Mouse (Mus musculus) neural tube, embryonic 12.5 days (tissue): ENCODE data around the gene Cfap99. TPM values are rescaled to one million over a fixed set of nuclear protein-coding genes. Genes with fewer than 3 reads are reported as not detected.

Experiments used
- polyA plus RNA-seq: library from polyadenylated mRNA; unstranded; fragments of >200 nt; fragmentation: Nextera tagmentation; extraction: Ambion mirVana; gene quantifications from 2 replicates; pipeline ENCODE4 v1.2.1, GENCODE M21; 2016

The Cfap99 gene
- polyA plus RNA-seq, 1 experiment from 2014 or later, result not detected

Other genes with a start within 250 kb of the Cfap99 start
- gene Poln, start 119.2 kb upstream of the Cfap99 start, polyA plus RNA-seq, result 0.31 and 0.61 TPM in 2 replicates
- gene Haus3, start 119.1 kb upstream of the Cfap99 start, polyA plus RNA-seq, result 28.7 and 31.6 TPM in 2 replicates
- 29.2 and 35.6 TPM in 2 replicates for gene Mxd4, start 100.9 kb upstream of the Cfap99 start, polyA plus RNA-seq
- 4.5 and 5.2 TPM in 2 replicates for gene Zfyve28, start 151 bp upstream of the Cfap99 start, polyA plus RNA-seq
- 159 TPM in 2 replicates for gene Rnf4, start 47.7 kb downstream of the Cfap99 start, polyA plus RNA-seq
- 14.1 and 17.0 TPM in 2 replicates for gene Fam193a, start 81.3 kb downstream of the Cfap99 start, polyA plus RNA-seq
- 8.5 and 9.3 TPM in 2 replicates for gene Tnip2, start 225.4 kb downstream of the Cfap99 start, polyA plus RNA-seq
- gene Sh3bp2, start 237.2 kb downstream of the Cfap99 start, polyA plus RNA-seq, result 15.8 and 17.9 TPM in 2 replicates